Mouse (Mus musculus): ENCODE measurements around the gene Tex46. TPM values are rescaled to one million over a fixed set of nuclear protein-coding genes. Genes with fewer than 3 reads are reported as not detected.

The Tex46 gene
- polyA plus RNA-seq, 1 experiment from 2014 or later: not detected

- H3K4me3 ChIP-seq (ENCODE audit: inconsistent target): peak within 1 kb of the TSS; percentile 76
- H3K27ac ChIP-seq: 0 out of 2 replicates have a peak within 1 kb of the TSS, but pooled peaks have one; percentile 17
- under 1% methylated on average over 45 of the region's 45 CpGs for WGBS (ENCODE audit: missing documents)
- peaks cover 45% of the 10 kb centered on the region for H3K79me2 ChIP-seq (ENCODE audit: inconsistent target)
- H3K36me3 ChIP-seq (ENCODE audit: inconsistent target): no peaks in the 10 kb centered on the region
These were observed 7.7 kb upstream of the Tex46 start, which contains the start of gene Kdm1a for GRCm38 (mm10) chr4:136602568-136602967. Gene Kdm1a, minus strand, starts transcription at chr4:136602723.

DNA sequence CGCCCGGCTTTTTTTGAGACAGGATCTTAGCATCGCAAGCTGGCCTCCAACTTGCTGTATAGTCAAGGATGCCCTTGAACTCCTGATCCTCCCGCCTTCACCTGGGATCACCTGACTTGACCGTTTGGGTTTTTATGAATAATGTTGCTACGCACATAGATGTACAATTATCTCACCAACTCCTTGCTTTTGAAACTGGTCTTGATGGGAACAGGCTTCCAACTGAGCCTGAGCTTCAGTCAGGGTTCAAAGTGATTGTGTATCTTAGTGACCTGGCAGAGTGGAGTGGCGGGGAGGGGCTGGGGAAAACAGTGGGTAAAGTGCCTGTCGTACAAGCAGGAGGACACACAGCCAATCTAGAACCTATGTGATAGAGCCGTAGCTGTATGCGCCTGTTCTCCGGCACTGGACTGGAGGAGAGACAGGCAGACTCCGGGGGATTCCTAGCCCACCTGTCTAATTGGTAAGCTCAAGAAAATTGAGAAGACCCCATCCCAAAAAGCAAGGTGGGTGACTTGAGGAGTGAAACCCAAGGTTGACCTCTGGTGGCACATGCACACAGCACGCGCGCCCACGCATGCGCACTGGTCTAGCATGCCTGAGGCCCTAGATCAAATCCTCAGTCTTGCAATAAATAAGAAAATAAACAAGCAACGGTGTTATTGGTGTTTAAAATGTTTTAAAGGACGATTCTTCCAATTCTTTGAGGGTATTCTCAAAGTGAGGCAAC is 4.3 kb upstream of the Tex46 start:
- H3K36me3 ChIP-seq (ENCODE audit: inconsistent target): no peaks in the 10 kb centered on the region
- H3K4me3 ChIP-seq (ENCODE audit: inconsistent target): no peak overlapping the region
- no peak overlapping the region for H3K27ac ChIP-seq
- 90% methylated on average over 18 of the region's 19 CpGs for WGBS (ENCODE audit: missing documents)
- peaks cover 11% of the 10 kb centered on the region for H3K79me2 ChIP-seq (ENCODE audit: inconsistent target)

- 85% methylated on average over 7 of the region's 7 CpGs for WGBS (ENCODE audit: missing documents)
These were observed 3.4 kb downstream of the Tex46 start for GRCm38 (mm10) chr4:136613657-136614056.

GRCm38 (mm10) chr4:136621336-136621735 is 11.1 kb downstream of the Tex46 start:
- no peaks in the 10 kb centered on the region for H3K79me2 ChIP-seq (ENCODE audit: inconsistent target)
- no peak overlapping the region for H3K27ac ChIP-seq
- no peak overlapping the region for H3K4me3 ChIP-seq (ENCODE audit: inconsistent target)
- WGBS (ENCODE audit: missing documents): 23% methylated on average over 1 of the region's 1 CpGs
- no peaks in the 10 kb centered on the region for H3K36me3 ChIP-seq (ENCODE audit: inconsistent target)

More at GRCm38 (mm10) chr4:136613657-136614056, 3.4 kb downstream of the Tex46 start:
- no peaks in the 10 kb centered on the region for H3K79me2 ChIP-seq (ENCODE audit: inconsistent target)
- H3K27ac ChIP-seq: no peak overlapping the region
- H3K36me3 ChIP-seq (ENCODE audit: inconsistent target): no peaks in the 10 kb centered on the region
- no peak overlapping the region for H3K4me3 ChIP-seq (ENCODE audit: inconsistent target)

DNA sequence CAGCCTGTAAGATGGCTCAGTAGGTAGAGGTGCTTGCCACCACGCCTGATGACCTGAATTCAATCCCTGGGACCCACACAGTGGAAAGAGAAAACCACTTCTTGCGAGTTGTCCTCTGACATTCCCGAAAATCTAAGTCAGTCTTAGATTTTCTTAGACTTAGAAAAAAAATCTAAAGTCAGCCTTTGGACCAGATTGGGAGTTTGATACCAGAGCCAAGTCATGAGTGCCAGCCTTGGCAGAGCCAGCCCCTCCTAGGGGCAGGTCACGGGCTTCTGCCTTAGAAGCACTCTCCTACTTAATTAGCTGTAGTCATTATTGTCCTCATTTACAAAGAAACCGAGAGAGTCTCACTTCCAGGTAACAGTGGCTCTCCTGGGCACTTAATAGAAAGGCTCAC is 11.7 kb downstream of the Tex46 start:
- H3K4me3 ChIP-seq (ENCODE audit: inconsistent target): no peak overlapping the region
- 73% methylated on average over 5 of the region's 5 CpGs for WGBS (ENCODE audit: missing documents)
- H3K36me3 ChIP-seq (ENCODE audit: inconsistent target): no peaks in the 10 kb centered on the region
- no peaks in the 10 kb centered on the region for H3K79me2 ChIP-seq (ENCODE audit: inconsistent target)
- H3K27ac ChIP-seq: no peak overlapping the region

DNA sequence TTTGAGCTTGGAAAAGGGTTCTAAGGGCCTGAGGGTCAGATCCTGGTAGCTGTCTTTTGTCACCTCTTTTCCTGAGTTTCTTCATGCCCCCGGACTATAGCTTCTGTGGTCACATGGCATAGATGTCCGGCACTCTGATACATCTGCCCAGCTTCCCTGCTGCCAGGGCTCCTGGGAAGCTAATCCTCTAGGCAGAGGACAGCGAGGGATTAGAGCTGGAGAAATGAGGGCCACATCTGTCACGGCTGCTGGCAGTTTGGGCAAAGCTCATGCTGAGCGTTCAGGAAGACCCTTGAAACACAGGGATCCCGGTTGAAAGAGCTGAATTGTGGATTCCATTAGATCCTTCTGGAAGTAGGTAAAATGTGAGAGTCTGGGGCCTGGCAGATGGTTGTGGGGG is 12.2 kb downstream of the Tex46 start, which contains the start of gene Lactbl1:
TSS of gene Lactbl1 (plus strand) at position 234 of the 400 bp plus-strand sequence.
- WGBS (ENCODE audit: missing documents): 86% methylated on average over 4 of the region's 6 CpGs
- no peak within 1 kb of the TSS for H3K27ac ChIP-seq
- no peaks in the 10 kb centered on the region for H3K36me3 ChIP-seq (ENCODE audit: inconsistent target)
- no peak within 1 kb of the TSS for H3K4me3 ChIP-seq (ENCODE audit: inconsistent target)
- no peaks in the 10 kb centered on the region for H3K79me2 ChIP-seq (ENCODE audit: inconsistent target)

GRCm38 (mm10) chr4:136626590-136626989 is 16.4 kb downstream of the Tex46 start:
- no peak overlapping the region for H3K27ac ChIP-seq
- no peaks in the 10 kb centered on the region for H3K79me2 ChIP-seq (ENCODE audit: inconsistent target)
- no peaks in the 10 kb centered on the region for H3K36me3 ChIP-seq (ENCODE audit: inconsistent target)
- no peak overlapping the region for H3K4me3 ChIP-seq (ENCODE audit: inconsistent target)
- 15% methylated on average over 6 of the region's 6 CpGs for WGBS (ENCODE audit: missing documents)

DNA sequence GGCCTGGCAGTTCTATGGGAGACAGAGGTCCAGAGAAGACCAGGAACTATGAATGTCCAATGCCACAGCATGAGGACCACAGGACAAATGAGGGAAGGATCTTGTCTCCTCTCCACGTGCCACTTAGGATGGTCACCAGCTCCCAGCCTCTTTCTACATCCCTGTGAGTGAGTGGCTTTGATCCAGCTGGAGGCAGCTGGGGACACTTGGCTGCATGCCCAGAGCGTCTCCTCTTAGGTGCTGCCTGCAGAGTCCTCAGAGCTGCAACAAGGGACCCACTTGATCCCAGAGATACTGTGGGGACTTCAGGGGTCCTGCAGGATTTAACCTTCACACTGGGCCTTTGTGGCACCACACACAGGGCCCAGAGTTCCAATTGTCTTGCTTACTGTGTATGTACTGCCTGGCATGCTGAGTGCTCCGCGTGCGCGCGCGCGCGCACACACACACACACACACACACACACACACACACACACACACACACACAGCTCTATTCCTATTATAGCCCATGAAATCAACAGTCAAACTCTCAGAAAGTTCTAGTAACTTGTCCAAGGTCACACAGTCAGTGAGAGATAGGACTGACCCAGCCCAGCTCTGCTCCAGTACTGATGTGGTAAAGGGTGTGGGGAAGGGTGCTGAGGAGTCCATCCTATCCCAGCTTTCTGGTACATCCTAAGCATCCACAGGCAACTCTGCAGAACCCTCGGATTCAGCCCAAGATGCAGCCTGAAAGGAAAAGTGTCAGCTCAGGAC is 21.2 kb downstream of the Tex46 start:
- Histone ChIP-seq H3K4me3 (ENCODE audit: inconsistent target) (no peak overlapping the region), H3K79me2 (ENCODE audit: inconsistent target) (no peaks in the 10 kb centered on the region), H3K27ac (no peak overlapping the region), H3K36me3 (ENCODE audit: inconsistent target) (no peaks in the 10 kb centered on the region)
- 85% methylated on average over 9 of the region's 11 CpGs for WGBS (ENCODE audit: missing documents)

DNA sequence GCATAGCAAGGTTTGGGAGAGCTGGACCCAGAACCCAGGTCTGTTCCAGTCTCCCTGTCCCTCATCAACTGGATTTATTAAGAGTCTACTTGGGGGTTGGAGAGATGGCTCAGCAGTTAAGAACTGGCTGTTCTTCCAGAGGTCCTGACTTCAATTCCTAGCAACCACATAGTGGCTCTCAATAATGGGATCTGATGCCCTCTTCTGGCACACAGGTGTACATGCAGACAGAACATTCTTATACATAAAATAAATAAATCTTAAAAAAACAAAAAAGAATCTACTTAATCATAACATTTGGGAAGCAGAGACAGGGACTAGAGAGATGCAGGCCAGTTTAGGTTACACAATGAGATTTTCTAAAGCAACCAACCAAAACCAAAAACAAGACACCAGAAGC is 25.8 kb downstream of the Tex46 start:
- Histone ChIP-seq H3K36me3 (ENCODE audit: inconsistent target) (no peaks in the 10 kb centered on the region), H3K79me2 (ENCODE audit: inconsistent target) (no peaks in the 10 kb centered on the region), H3K27ac (no peak overlapping the region), H3K4me3 (ENCODE audit: inconsistent target) (no peak overlapping the region)

DNA sequence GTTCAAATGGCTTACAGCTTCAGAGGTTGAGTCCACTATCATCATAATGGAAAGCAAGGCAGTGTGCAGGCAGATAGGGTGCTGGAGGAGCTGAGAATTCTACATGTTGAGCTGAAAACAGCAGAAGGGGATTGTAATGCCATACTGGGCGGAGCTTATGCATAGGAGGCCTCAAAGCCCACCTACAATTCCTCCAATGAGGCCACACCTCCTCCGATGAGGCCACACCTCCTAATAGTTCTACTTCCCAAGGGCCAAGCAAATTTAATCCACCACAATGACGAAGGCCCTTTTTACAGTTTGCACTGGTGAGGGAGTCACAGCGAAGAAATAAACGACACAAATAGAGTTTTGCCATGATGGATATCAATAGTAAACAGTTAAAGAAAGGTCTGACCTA is 26.3 kb downstream of the Tex46 start:
- Histone ChIP-seq H3K79me2 (ENCODE audit: inconsistent target) (no peaks in the 10 kb centered on the region), H3K4me3 (ENCODE audit: inconsistent target) (no peak overlapping the region), H3K27ac (no peak overlapping the region), H3K36me3 (ENCODE audit: inconsistent target) (no peaks in the 10 kb centered on the region)
- 84% methylated on average over 5 of the region's 5 CpGs for whole genome bisulfite sequencing (ENCODE audit: missing documents)

GRCm38 (mm10) chr4:136636983-136637562 is 26.8 kb downstream of the Tex46 start:
- H3K79me2 ChIP-seq (ENCODE audit: inconsistent target): no peaks in the 10 kb centered on the region
- H3K27ac ChIP-seq: no peak overlapping the region
- no peak overlapping the region for H3K4me3 ChIP-seq (ENCODE audit: inconsistent target)
- 29% methylated on average over 37 of the region's 37 CpGs for WGBS (ENCODE audit: missing documents)
- no peaks in the 10 kb centered on the region for H3K36me3 ChIP-seq (ENCODE audit: inconsistent target)

DNA sequence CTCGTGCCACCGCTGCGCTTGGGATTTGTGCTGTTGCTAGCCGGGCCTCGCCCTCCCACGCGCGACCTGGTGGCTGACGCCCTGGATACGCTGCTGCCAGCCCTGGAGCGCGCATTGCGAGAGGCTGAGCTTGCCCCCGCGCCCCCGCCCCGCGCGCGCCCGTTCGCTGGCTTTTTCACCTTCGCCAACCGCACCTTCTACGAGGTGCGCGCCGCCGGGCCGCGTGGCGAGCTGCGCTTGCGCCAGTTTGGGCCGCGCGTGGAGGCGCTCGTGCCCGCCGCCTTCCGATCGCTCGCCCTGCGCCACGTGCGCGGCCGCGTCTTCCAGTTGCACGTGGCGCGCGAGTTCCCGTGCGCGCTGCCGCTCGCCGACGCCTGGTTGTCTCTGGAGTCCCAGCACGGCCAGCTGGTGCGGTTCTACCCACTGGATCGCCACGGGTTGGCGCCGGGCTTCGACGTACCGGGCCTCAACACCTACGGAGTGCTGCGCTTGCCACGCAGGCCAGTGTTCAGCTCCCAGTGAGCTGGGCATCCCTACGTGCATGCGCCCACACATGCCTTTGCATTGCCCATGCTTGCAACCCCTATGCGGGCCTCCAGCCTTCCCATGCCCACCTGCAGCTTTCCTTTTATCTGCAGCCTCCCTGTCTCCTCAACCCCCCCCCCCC is 27.5 kb downstream of the Tex46 start:
- 5% methylated on average over 59 of the region's 76 CpGs for whole genome bisulfite sequencing (ENCODE audit: missing documents)
- no peak overlapping the region for H3K27ac ChIP-seq
- H3K4me3 ChIP-seq (ENCODE audit: inconsistent target): no peak overlapping the region
- no peaks in the 10 kb centered on the region for H3K36me3 ChIP-seq (ENCODE audit: inconsistent target)
- no peaks in the 10 kb centered on the region for H3K79me2 ChIP-seq (ENCODE audit: inconsistent target)

DNA sequence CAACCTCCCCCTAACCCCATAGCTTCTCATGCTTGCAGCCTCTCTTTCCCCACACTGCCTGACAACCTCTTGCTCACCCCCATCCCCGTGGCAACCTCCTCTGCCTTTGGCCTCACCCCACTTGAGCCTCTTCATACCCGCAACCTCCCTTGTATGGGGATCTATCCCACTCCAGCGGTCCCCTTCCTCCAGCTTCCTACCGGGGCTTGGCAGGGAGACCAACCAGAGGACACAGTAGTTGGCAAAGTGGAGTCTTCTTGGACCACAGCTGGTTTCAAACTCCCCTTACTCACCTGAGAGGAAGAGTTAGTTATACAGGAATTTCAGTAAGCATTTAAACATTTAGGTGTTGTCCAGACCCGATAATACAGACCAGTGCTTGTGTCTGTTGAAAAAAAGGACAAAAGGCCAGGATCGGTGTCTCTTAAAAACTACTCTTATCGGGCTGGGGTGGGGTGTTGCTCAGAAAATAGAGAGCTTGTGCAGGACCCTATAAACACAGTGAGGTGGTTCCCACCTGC is 28.1 kb downstream of the Tex46 start:
- no peaks in the 10 kb centered on the region for H3K79me2 ChIP-seq (ENCODE audit: inconsistent target)
- WGBS (ENCODE audit: missing documents): 84% methylated on average over 7 of the region's 7 CpGs
- no peaks in the 10 kb centered on the region for H3K36me3 ChIP-seq (ENCODE audit: inconsistent target)
- no peak overlapping the region for H3K4me3 ChIP-seq (ENCODE audit: inconsistent target)
- H3K27ac ChIP-seq: no peak overlapping the region

DNA sequence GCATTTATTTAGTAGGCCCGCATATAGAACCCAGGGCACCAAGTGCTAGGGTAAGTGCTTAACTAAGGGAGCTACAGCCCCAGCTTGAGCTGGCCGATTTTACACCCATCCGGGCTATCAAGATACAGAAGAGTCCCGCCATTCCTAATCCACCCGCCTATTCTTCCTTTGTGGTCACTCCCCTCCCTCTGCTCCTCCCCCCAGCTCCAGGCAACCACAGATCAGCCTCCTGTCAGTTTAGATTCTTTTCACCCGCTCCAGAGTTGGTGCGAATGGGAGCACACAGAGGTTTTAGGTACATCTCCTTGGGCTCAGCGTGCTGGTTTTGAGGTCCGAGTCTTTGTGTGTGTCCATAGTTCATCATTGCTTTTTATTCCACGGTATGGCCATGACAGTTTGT is 28.7 kb downstream of the Tex46 start:
- WGBS (ENCODE audit: missing documents): 41% methylated on average over 10 of the region's 10 CpGs
- Histone ChIP-seq H3K36me3 (ENCODE audit: inconsistent target) (no peaks in the 10 kb centered on the region), H3K4me3 (ENCODE audit: inconsistent target) (no peak overlapping the region), H3K79me2 (ENCODE audit: inconsistent target) (no peaks in the 10 kb centered on the region), H3K27ac (no peak overlapping the region)
